Mouse (Mus musculus) natural killer cell, adult 2 months (primary cell): ENCODE data around the gene Timp3.

ENCODE experiments used
- DNase-seq, 2 experiments: peaks; one replicate each; pipeline ENCODE4 v3.0.0; 2022; ENCODE audit warnings: low spot score in 2 of 2

Gene Timp3

DNA sequence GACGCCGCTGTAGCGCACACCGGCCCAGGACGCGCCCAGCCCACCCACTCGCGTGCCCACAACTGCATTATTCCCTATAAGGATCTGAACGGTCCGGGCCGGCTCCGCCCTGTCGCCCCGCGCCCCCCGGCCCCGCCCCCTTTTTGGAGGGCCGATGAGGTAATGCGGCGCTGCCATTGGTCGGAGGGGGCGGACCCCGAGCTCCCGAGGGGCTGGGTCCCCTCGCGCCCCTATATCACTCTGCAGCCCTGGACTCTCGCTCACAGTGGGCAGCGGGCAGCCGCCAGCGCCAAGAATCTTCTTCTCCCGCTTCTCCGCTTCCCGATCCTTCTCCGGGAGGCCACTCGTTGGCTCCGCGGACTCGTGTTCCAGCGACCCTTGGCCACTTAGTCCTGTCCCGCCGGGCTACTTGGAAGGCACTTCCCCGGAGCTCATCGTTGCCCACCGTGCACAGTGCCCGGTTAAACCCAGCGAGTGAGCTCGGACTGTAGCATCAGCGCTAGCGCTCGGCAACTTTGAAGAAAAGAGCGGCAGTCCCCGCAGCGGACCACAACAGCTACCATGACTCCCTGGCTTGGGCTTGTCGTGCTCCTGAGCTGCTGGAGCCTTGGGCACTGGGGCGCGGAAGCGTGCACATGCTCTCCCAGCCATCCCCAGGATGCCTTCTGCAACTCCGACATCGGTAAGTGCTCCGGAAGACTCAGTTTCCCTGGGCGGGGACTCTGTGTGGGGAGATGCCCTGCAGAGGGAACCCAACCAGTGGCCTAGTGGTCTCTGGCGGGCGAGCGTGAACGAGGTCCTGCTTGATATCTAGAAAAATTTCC lies at the start of gene Timp3:
TSS of gene Timp3 (plus strand) at position 80 of the 824 bp plus-strand sequence.
- DNase-seq = no peak

- no peak for DNase-seq
Measured at GRCm38 (mm10) chr10:86256221-86256620, 44.0 kb upstream of the Timp3 start.

GRCm38 (mm10) chr10:86257045-86257444 lies 43.1 kb upstream of the Timp3 start:
- DNase-seq = no peak

GRCm38 (mm10) chr10:86258046-86258445 lies 42.1 kb upstream of the Timp3 start:
- no peak for DNase-seq

- DNase-seq = no peak
Measured at GRCm38 (mm10) chr10:86258992-86259391, 41.2 kb upstream of the Timp3 start.

- no peak for DNase-seq
Measured at GRCm38 (mm10) chr10:86261725-86262124, 38.4 kb upstream of the Timp3 start.

DNA sequence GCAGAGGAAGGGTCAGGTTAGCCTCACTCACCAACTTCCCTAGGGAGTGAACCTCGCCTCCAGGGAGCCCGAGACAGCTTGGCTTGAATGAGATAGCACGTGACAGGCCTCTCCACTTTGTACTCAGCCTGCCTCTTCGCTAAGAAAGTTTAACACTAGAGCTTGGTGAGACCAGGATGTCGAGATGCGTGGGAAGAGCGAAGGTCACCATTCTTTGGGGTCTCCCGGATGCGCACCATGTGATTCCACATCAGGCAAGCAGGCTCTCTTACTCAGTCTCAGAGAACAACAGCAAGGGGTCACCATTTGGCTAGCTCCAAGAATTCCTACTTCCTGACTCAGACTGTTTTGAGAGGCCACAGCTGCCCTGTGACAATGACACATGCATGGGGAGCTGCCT lies 35.6 kb upstream of the Timp3 start:
- no peak for DNase-seq

DNA sequence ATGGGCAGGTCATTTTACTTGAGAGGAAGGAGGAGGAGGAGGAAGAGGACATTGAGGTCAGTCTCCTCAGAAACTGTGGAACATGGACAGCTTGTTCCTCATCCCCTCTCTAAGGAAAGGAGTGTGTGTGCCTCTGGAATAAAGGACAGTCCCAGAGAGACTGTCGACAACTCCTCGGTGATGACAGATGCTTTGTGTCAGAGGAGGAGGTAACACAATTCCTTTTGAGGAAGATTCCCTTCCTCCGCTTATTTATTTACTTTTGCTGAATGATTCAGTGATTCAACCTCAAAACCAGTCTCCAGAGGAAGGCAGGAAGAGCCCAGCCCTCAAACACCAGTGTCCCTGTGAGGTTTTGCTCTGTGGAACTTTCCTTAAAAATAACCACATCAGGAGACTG lies 29.9 kb upstream of the Timp3 start:
- DNase-seq = no peak

GRCm38 (mm10) chr10:86272826-86273225 lies 27.3 kb upstream of the Timp3 start:
- no peak for DNase-seq

DNA sequence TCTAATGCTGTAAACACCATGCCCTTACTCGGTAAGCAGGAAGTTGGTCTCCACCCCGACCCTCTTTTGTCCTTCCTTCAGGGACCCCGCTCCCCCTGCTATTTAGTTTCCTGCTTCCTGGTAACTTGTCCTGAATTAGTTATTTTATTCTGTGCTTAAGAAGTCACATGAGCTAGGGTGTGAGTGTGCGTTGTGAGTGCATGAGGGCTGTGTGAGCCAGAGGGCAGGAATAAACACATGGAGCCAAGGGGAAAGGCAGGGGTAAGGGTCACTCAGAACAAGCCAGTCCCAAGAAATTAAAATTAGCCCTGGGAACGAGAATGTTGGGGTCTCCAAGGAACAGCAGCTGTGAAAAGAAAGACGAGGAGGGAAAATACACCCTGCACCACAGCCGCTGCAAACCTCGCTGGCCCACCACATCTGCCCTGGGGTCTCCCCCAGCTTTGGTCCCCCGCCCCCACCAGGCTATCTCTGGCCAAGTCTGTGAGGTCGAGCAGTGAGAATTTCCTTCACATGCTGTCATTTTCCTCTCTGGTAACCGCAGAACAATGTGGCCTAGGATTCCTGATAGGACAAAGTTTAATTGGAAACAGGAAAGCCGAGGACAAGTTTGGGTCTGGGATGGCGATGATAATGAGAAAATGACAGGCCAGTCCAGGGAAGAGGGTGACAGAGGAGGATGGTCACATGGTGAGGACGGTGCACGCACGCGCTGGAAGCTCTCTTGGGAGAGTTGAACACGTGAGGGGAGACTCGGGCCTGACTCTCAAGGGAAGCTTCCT lies 26.6 kb upstream of the Timp3 start:
- DNase-seq = no peak

DNA sequence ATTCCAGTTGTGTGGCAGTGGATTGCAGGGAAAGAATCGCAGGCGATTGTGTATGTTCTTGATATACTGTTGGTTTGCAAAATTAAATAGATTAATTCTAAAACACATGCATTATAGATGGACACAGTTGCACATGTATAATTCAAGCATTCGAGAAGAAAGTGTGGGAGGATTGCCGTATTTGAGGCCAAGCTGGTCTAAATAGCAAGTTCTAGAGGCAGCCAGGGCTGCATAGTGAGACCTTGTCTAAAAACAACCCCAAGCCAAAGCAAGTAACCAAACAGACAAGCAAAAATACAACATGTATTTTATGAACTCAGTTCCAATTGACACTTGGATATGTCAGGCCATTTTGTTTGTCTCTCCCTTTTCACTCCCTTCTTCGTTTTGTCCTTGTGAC lies 24.6 kb upstream of the Timp3 start:
- no peak for DNase-seq

DNA sequence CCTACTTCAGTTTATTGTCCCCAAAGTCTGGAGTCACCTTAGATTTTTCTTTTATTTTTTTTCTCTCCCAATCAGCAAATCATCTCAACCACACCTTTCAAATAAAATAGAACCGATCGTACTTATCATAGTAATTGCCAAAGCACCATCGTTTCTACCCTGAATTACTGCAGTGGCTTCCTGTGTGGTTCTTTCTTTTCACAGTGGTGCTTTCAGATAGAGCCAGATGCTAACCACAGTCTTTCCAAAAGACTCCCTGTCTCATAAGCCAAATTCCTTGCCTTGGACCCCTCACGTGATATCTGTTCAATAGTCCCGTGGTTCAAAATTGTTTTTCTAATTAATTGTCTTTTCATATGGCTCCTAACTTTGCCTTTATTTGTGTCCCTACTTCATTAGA lies 22.8 kb upstream of the Timp3 start:
- no peak for DNase-seq

DNA sequence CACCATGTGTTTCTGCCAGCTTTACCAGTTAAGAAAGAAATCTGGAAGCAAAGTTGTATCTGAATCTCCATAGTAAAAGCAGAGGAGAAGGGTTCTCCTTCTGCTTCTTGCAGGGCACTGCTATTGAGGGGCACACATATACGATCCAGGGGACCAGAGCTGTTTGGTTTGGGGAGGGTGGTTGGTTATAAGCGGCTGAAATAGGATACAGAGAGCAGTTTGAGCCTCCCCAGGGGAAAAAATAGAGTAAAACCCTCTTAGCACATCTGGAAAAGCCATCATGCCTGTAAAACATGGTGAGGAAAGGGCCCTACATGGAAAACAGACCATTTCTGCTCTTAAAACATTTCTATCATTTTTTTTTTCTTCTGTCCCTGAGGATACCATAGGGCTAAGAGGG lies 21.7 kb upstream of the Timp3 start:
- DNase-seq = no peak

DNA sequence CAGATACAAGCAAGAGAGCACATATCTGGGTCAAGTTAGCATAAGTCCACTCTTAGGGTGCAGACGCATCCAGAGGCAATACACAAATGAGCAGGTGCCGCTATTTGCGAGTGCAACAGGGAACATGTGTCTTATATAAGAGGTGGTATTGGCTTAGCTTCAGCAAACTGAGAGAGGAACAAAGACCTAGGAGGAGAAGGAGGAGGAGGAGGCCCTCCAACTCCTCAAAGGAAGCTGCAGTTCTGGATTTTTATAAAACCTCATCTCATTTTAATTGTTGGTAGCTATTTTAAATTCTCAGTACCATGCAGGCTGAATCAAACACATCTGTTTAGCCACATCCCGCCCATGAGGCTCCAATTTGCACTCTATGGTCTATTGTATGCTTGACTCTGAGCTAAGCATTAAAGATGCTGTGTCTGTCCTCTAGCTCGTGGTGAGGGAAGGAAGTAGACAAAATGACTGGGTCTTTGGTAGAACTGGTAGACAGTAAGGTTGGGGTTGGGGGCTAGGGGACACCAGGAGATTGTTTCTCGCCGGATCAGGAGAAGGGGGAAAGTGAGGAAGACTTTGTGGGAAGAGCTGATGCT lies 20.5 kb upstream of the Timp3 start:
- DNase-seq = no peak

DNA sequence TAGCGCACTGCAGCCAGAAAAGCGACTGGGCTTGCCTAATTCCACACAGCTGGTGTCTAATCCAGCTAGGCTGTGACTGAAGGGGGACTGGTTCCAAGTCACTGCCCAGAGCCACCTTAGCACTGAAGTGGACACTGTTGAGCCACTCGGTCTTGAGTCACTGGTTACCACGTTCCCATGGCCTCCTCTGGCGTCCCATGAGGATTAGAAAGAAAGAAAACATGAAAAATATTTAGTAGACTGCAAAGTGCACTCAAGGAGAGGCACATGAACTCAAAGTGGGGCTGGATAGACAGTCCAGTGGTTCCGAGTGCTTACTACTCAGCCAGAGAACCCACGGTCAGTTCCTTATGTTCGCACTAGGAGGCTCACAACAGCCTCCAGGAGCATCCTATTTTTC lies 18.9 kb upstream of the Timp3 start:
- DNase-seq = no peak

- no peak for DNase-seq
Measured at GRCm38 (mm10) chr10:86286508-86286907, 13.7 kb upstream of the Timp3 start.

GRCm38 (mm10) chr10:86290109-86290771 lies 9.9 kb upstream of the Timp3 start:
- DNase-seq = no peak

DNA sequence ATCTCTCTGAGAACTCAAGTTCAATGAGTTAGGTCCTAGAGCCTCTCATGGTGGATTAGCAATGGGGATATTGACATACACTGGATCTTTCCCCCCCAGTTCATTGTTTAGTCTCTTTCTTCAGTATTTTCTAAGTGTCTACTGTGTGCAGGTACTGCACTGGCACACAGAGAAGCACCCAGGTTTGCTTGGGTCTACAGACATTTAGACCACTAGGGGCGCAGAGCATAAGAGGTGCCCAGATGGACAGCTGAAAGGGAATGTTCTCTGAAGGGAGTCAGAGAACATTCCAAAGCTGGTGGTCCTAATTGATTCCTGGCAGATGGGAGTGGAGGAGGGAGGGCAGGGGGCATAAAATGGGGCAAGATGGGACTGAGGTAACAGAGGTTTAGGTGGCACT lies 6.3 kb upstream of the Timp3 start:
- no peak for DNase-seq

DNA sequence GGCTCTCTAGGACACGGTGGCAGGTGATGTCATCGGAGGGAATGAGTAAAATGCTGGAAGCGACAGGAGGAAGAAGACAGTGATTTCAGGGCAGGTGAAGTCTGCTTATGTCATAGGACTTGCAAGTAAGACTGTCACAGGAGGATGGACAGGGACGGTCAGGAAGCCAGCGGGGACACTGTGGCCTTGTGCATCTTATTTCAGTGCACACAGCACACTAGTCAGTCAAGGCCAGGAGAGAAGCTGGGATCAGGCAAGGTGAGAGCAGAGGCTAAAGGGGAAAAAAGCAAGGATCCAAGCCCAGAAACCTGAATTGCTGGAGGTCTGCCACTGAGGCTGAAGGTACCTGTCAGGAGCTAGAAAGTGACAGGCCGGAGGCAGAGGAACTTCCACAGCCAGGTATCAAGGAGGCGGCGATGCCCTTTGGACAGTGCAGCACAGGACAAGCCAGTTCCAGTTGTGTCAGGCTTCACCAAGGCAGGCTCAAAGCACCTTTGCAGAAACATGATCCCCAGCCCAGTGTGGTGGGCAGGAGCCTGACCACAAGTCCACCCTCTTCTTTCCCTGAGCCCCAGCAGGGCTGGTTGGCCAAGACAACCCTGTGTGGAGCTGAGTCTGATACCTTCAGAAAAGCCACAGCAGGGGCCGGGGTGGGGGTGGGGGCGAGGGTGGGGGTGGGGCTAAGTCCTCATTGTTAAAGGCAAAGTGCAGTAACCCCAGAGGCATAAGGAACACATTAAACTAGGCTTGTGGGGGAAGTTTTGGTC lies 5.4 kb upstream of the Timp3 start:
- no peak for DNase-seq

- DNase-seq = no peak
Measured at GRCm38 (mm10) chr10:86295454-86296098, 4.6 kb upstream of the Timp3 start.

DNA sequence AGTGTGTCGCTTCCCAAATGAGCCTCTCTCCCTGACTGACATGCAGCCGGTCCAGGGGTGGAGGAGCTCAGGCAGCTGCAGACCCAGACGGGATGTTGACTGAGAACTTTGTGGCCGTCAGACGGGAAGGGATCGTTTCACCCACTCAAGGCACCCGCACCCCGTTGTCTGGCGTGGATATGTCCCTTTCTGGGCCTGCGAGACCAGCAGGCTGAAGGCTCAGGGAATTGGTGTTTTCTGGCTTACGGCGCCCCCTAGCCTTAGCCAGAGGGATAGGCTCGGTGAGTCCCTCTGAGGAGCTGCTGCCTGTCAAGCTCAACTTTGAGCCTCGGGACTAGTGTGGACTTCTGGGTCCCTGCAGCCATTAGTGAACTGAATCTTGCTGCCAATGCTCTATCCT lies 4.1 kb upstream of the Timp3 start:
- peak; percentile 21 to 28 for DNase-seq
